Mouse (Mus musculus): ENCODE results near the gene Plagl2.

DNA sequence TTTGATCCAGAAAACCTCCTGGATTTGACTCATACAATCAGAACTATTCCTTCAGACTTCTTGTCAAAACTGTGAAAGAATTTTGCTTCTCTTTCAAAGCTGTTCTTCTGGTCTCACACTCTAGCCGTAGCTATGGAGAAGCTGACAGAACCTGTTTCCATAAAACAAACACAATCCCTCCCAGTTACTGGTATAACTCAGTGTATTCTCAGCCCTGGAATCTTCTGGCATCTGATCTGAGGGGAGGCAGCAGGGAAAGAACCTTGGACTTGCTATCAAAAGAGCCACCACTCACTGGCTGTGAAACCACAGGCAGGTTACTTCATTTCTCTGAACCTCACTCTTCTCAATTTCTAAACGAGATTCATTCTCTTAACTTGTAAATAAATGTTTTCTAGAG, 2.8 kb downstream of the Plagl2 start:
- TF ChIP-seq CTCF (IDR thresholded peaks at IDR 0.05; ENCODE audit: insufficient read depth, low read length), result no peak
- no peak for TF ChIP-seq POLR2A (IDR thresholded peaks at IDR 0.05; ENCODE audit: borderline replicate concordance, extremely low read depth, low read depth, low read length)
